Mouse (Mus musculus): ENCODE data around the gene Zfp800. TPM values are rescaled to one million over a fixed set of nuclear protein-coding genes. Genes with fewer than 3 reads are reported as not detected.

The Zfp800 gene
- polyA plus RNA-seq, 1 experiment from 2014 or later: 18.2 TPM

DNA sequence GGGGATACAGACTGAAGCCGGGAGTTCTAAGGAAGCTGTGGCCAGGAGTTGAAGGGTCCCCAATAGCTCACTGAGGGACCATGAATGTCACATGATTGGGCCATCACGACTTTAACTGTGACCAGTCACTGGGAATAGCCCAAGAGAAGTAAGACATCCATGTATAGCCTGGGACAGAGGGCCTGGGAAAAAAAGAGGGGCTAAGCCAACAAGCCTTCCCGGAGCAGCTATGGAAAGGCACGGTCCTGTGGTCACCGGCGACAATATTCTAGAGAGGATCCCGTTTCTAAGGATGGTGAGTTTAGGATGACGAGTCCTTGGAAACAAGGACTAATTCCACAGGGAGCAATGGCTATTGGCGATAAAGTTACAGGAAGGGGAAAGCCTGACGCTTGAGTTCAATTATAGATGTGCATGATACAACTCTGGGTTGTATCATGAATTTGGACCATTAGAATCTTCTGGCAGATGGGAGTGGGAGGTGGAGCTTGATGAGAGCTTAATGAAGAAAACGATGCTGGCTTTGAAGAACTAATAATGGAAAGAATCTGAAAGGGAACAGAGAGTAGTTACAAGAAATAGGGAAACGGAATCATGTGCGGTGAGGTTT, 183.0 kb downstream of the Zfp800 start:
- WGBS: 32% methylated on average over 13 of the region's 13 CpGs
- Histone ChIP-seq H3K27me3 (replicated peaks; ENCODE audit: control insufficient read depth, insufficient read depth, low read length) (no peaks in the 10 kb centered on the region), H3K9ac (ENCODE audit: low read depth, low read length) (peak overlapping the region; percentile 81), H3K4me3 (ENCODE audit: low read length) (peak overlapping the region; percentile 64), H3K27ac (ENCODE audit: low read depth, low read length) (peak overlapping the region; percentile 78), H3K4me2 (ENCODE audit: low read length) (peak overlapping the region; percentile 84), H3K36me3 (ENCODE audit: control insufficient read depth, insufficient read depth, low read length) (no peaks in the 10 kb centered on the region), H3K9me3 (ENCODE audit: control insufficient read depth, low read length) (no peaks in the 10 kb centered on the region), H3K4me1 (ENCODE audit: control insufficient read depth, insufficient read depth, low read depth, low read length) (no peaks in the 10 kb centered on the region; the same call in 1 of the 2 replicates)
- peak; percentile 32 for ATAC-seq

DNA sequence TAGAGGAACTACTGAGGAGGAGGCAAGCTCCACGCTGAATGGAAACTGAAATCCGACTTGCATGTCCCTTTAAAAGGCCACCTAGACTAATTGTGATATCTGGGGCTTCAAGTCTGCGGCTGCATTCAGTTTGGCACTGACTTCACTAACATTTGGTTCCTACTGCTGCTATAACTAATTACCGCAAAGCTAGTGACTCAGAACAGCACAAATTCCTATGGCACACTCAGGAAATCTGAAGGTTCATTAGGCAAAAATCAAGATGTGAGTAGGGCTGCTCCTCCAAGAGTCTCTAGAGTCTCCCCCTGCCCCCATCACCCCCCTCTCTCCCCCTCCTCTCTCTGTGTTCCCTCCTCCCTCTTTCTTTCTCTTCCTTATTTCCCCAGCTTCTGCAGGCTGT, 194.4 kb downstream of the Zfp800 start:
- H3K27me3 ChIP-seq (replicated peaks; ENCODE audit: control insufficient read depth, insufficient read depth, low read length): no peaks in the 10 kb centered on the region
- no peak overlapping the region for H3K27ac ChIP-seq (ENCODE audit: low read depth, low read length)
- WGBS: 42% methylated on average over 4 of the region's 4 CpGs
- no peak overlapping the region for H3K4me3 ChIP-seq (ENCODE audit: low read length)
- 0 out of 2 replicates have a peak, but pooled peaks have one; percentile 61 for ATAC-seq
- no peaks in the 10 kb centered on the region for H3K4me1 ChIP-seq (ENCODE audit: control insufficient read depth, insufficient read depth, low read depth, low read length)
- no peak overlapping the region for H3K9ac ChIP-seq (ENCODE audit: low read depth, low read length)
- no peaks in the 10 kb centered on the region for H3K9me3 ChIP-seq (ENCODE audit: control insufficient read depth, low read length)
- no peaks in the 10 kb centered on the region for H3K36me3 ChIP-seq (ENCODE audit: control insufficient read depth, insufficient read depth, low read length)
- no peak overlapping the region for H3K4me2 ChIP-seq (ENCODE audit: low read length)

DNA sequence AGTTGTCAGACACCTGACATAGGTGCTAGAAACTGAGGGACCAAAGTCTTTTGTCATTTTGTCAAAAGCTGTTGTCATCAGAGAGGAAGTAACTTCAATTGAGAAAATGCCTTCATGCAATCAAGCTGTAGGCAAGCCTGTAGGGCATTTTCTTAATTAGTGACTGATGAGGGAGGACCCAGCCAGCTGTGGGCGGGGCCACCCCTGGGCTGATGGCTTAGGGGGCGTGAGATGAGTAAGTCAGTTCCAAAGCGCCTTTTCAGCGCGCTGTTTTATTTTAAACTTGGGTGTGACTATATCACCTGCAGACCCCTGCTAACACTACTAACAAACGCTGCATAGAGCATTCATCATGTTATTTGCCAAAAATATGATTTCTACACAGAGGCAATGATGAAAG, 195.0 kb downstream of the Zfp800 start:
- Histone ChIP-seq H3K4me3 (ENCODE audit: low read length) (no peak overlapping the region), H3K4me1 (ENCODE audit: control insufficient read depth, insufficient read depth, low read depth, low read length) (no peaks in the 10 kb centered on the region), H3K27ac (ENCODE audit: low read depth, low read length) (no peak overlapping the region), H3K9ac (ENCODE audit: low read depth, low read length) (no peak overlapping the region), H3K4me2 (ENCODE audit: low read length) (no peak overlapping the region), H3K27me3 (replicated peaks; ENCODE audit: control insufficient read depth, insufficient read depth, low read length) (no peaks in the 10 kb centered on the region), H3K9me3 (ENCODE audit: control insufficient read depth, low read length) (no peaks in the 10 kb centered on the region), H3K36me3 (ENCODE audit: control insufficient read depth, insufficient read depth, low read length) (no peaks in the 10 kb centered on the region)
- ATAC-seq: no peak
- WGBS: 64% methylated on average over 6 of the region's 6 CpGs

GRCm38 (mm10) chr6:28193901-28194300, 203.9 kb downstream of the Zfp800 start:
- H3K27ac ChIP-seq (ENCODE audit: low read depth, low read length): no peak overlapping the region
- no peak overlapping the region for H3K4me2 ChIP-seq (ENCODE audit: low read length)
- H3K4me1 ChIP-seq (ENCODE audit: control insufficient read depth, insufficient read depth, low read depth, low read length): no peaks in the 10 kb centered on the region
- no peaks in the 10 kb centered on the region for H3K27me3 ChIP-seq (replicated peaks; ENCODE audit: control insufficient read depth, insufficient read depth, low read length)
- no peaks in the 10 kb centered on the region for H3K9me3 ChIP-seq (ENCODE audit: control insufficient read depth, low read length)
- H3K36me3 ChIP-seq (ENCODE audit: control insufficient read depth, insufficient read depth, low read length): no peaks in the 10 kb centered on the region
- no peak overlapping the region for H3K4me3 ChIP-seq (ENCODE audit: low read length)
- 79% methylated on average over 2 of the region's 2 CpGs for whole genome bisulfite sequencing
- no peak overlapping the region for H3K9ac ChIP-seq (ENCODE audit: low read depth, low read length)
- no peak for ATAC-seq

DNA sequence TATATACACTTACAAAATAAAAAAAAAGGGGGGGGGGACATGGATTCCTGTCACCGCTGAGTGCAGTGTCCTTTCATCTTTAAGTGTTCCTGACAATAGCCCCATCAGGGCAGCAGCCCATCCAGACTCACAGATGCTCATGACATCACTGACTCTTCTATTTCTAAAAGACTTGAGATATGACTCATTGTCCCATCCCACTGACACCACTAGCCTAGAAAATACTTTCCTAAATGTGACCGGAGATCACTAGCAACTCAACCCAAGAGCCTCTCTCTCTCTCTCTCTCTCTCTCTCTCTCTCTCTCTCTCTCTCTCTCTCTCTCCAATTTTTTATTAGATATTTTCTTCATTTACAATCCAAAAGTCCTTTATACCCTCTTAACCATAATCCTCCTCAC, 205.9 kb downstream of the Zfp800 start:
- Histone ChIP-seq H3K4me2 (ENCODE audit: low read length) (no peak overlapping the region), H3K9ac (ENCODE audit: low read depth, low read length) (no peak overlapping the region), H3K4me3 (ENCODE audit: low read length) (no peak overlapping the region), H3K9me3 (ENCODE audit: control insufficient read depth, low read length) (no peaks in the 10 kb centered on the region), H3K4me1 (ENCODE audit: control insufficient read depth, insufficient read depth, low read depth, low read length) (no peaks in the 10 kb centered on the region), H3K27me3 (replicated peaks; ENCODE audit: control insufficient read depth, insufficient read depth, low read length) (no peaks in the 10 kb centered on the region), H3K36me3 (ENCODE audit: control insufficient read depth, insufficient read depth, low read length) (no peaks in the 10 kb centered on the region), H3K27ac (ENCODE audit: low read depth, low read length) (no peak overlapping the region)
- 92% methylated on average over 2 of the region's 2 CpGs for WGBS
- no peak for ATAC-seq

Other genes starting within 250 kb of the Zfp800 start
- gene Arf5, start 25.6 kb upstream of the Zfp800 start, polyA plus RNA-seq (2015; fragmentation: Nextera tagmentation; extraction: Ambion mirVana): 450 and 472 TPM in 2 replicates
- gene Fscn3, start 29.8 kb upstream of the Zfp800 start, polyA plus RNA-seq (2015; fragmentation: Nextera tagmentation; extraction: Ambion mirVana): not detected in 2 replicates
- 10.4 and 12.6 TPM in 2 replicates for gene Gcc1, start 30.4 kb upstream of the Zfp800 start, polyA plus RNA-seq (2015; fragmentation: Nextera tagmentation; extraction: Ambion mirVana)
- gene Pax4, start 51.3 kb upstream of the Zfp800 start, polyA plus RNA-seq (2015; fragmentation: Nextera tagmentation; extraction: Ambion mirVana): 0.29 TPM in 1 of 2 replicates, not detected in the other
- gene Snd1, start 77.1 kb upstream of the Zfp800 start, polyA plus RNA-seq (2015; fragmentation: Nextera tagmentation; extraction: Ambion mirVana): 69.7 and 84.6 TPM in 2 replicates

Measured in hindbrain, embryonic 16.5 days (tissue).